Mouse (Mus musculus): ENCODE results near the gene Egfem1.

GRCm38 (mm10) chr3:29707467-29707866, 625.6 kb downstream of the Egfem1 start:
- no peak for TF ChIP-seq CTCF (IDR thresholded peaks at IDR 0.05; ENCODE audit: low read depth, low read length)
- no peak for TF ChIP-seq POLR2A (IDR thresholded peaks at IDR 0.05; ENCODE audit: borderline replicate concordance, low read depth, low read length)

All from bone marrow macrophage, adult 2 months (primary cell).